Mouse (Mus musculus) adrenal gland, adult 8-10 months (tissue): ENCODE measurements around the gene Ralgapa2. TPM values are rescaled to one million over a fixed set of nuclear protein-coding genes. Genes with fewer than 3 reads are reported as not detected.
"Not testable (repeated sequence)": the region's sequence is repeated elsewhere in the genome, so short reads cannot be mapped to it uniquely, and the experiment has no call there.

Source experiments
- DNase-seq: peaks from one replicate; pipeline ENCODE4 v3.0.0; 2022
- total RNA-seq, 4 experiments: library from RNA; stranded (reverse); gene quantifications; 2 replicates each; pipeline ENCODE4 v1.2.4; 2022

Gene Ralgapa2
- total RNA-seq, 4 experiments from 2014 or later = 17.8 to 27.6 (median 24.6) TPM

- no peak for DNase-seq
Observed at GRCm38 (mm10) chr2:146496995-146497394, 15.1 kb downstream of the Ralgapa2 start.

GRCm38 (mm10) chr2:146495781-146496180, 16.4 kb downstream of the Ralgapa2 start:
- DNase-seq = no peak

GRCm38 (mm10) chr2:146493354-146493946, 18.7 kb downstream of the Ralgapa2 start:
- DNase-seq = no peak

GRCm38 (mm10) chr2:146491830-146492610, 20.1 kb downstream of the Ralgapa2 start:
- DNase-seq = no peak

- DNase-seq = no peak
Observed at GRCm38 (mm10) chr2:146490926-146491325, 21.2 kb downstream of the Ralgapa2 start.

- DNase-seq = no peak
Observed at GRCm38 (mm10) chr2:146488291-146488690, 23.9 kb downstream of the Ralgapa2 start.

- DNase-seq = no peak
Observed at GRCm38 (mm10) chr2:146482859-146483258, 29.3 kb downstream of the Ralgapa2 start.

GRCm38 (mm10) chr2:146477491-146477890, 34.7 kb downstream of the Ralgapa2 start:
- no peak for DNase-seq

- DNase-seq = no peak
Observed at GRCm38 (mm10) chr2:146476428-146476972, 35.6 kb downstream of the Ralgapa2 start.

- DNase-seq = no peak
Observed at GRCm38 (mm10) chr2:146476001-146476400, 36.1 kb downstream of the Ralgapa2 start.

GRCm38 (mm10) chr2:146470947-146471346, 41.2 kb downstream of the Ralgapa2 start:
- DNase-seq = no peak

GRCm38 (mm10) chr2:146469707-146470420, 42.3 kb downstream of the Ralgapa2 start:
- no peak for DNase-seq

GRCm38 (mm10) chr2:146468898-146469297, 43.2 kb downstream of the Ralgapa2 start:
- no peak for DNase-seq

GRCm38 (mm10) chr2:146468016-146468415, 44.1 kb downstream of the Ralgapa2 start:
- DNase-seq = peak; percentile 30

GRCm38 (mm10) chr2:146466811-146467210, 45.3 kb downstream of the Ralgapa2 start:
- DNase-seq = not testable (repeated sequence)

GRCm38 (mm10) chr2:146457494-146457893, 54.6 kb downstream of the Ralgapa2 start:
- no peak for DNase-seq

- no peak for DNase-seq
Observed at GRCm38 (mm10) chr2:146456612-146457011, 55.5 kb downstream of the Ralgapa2 start.

GRCm38 (mm10) chr2:146456062-146456461, 56.1 kb downstream of the Ralgapa2 start:
- no peak for DNase-seq

GRCm38 (mm10) chr2:146444009-146444408, 68.1 kb downstream of the Ralgapa2 start:
- no peak for DNase-seq

- DNase-seq = no peak
Observed at GRCm38 (mm10) chr2:146443291-146443875, 68.8 kb downstream of the Ralgapa2 start.

GRCm38 (mm10) chr2:146441711-146442110, 70.4 kb downstream of the Ralgapa2 start:
- no peak for DNase-seq

GRCm38 (mm10) chr2:146428751-146429150, 83.4 kb downstream of the Ralgapa2 start:
- DNase-seq = no peak

- DNase-seq = no peak
Observed at GRCm38 (mm10) chr2:146427380-146427779, 84.8 kb downstream of the Ralgapa2 start.
